Mouse (Mus musculus) lung, postnatal 25 days (tissue): ENCODE measurements around the gene Lgals3bp.
"Not testable (repeated sequence)": the region's sequence is repeated elsewhere in the genome, so short reads cannot be mapped to it uniquely, and the experiment has no call there.

Experiments used
- DNase-seq: peaks from one replicate; pipeline ENCODE4 v3.0.0; 2022; ENCODE audit warnings: low spot score

Gene Lgals3bp

DNA sequence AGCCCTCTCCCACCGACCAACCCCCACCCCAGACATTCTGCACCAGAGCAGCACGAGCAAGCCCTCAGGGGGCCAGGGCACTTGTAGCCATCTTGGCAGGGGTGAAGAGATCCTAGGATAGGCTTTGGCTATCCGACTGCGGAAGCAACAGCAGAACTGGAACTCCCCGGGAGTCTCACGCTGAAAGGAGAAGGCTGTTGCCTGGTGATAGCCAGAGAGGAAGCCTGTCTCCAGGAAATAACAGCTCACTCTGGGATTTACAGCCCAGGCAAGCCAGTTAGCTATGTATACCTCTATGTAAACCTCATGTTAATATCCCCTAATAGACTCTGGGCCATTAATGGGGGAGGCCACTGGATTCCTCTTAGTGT is 1.3 kb downstream of the Lgals3bp start:
- peak; percentile 51 for DNase-seq

GRCm38 (mm10) chr11:118399891-118400565 is 1.9 kb downstream of the Lgals3bp start:
- no peak for DNase-seq

DNA sequence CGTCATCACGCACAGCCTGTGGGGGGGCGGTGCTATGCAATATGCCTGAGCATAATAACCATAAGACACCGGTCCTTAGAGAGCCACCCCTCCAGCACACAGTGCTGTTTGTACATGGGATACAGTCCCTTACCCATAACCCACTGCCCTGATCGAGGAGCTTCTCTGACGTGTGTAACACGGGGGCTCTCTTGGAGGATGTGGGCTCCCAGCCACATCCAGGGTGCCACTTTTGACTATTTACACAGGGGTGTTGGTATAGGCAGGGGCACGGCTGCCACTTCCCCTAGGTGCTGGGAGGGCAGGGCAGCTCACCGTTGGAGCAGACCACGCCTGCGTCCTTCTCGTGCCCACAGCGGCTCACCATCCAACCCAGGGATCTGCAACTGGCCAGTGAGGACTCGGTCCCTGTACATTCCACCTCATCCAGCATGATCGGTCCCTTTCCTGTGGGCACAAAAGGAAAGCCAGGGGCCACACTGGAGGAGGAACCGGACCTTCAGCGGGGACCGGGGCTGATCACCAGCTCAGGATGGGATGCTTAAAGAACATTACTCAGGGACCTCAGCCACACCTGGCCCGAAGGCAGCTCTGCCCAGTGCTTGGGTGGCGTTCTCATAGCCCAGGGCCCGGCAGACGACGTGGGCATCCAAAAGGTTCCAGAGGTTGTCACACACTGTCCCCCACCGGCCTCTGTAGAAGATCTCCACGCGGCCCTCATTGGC is 3.9 kb downstream of the Lgals3bp start:
- DNase-seq, result no peak

GRCm38 (mm10) chr11:118394538-118394937 is 7.4 kb downstream of the Lgals3bp start:
- DNase-seq, result no peak

GRCm38 (mm10) chr11:118393991-118394390 is 7.9 kb downstream of the Lgals3bp start:
- DNase-seq, result no peak

GRCm38 (mm10) chr11:118387816-118388215 is 14.1 kb downstream of the Lgals3bp start:
- DNase-seq, result not testable (repeated sequence)

DNA sequence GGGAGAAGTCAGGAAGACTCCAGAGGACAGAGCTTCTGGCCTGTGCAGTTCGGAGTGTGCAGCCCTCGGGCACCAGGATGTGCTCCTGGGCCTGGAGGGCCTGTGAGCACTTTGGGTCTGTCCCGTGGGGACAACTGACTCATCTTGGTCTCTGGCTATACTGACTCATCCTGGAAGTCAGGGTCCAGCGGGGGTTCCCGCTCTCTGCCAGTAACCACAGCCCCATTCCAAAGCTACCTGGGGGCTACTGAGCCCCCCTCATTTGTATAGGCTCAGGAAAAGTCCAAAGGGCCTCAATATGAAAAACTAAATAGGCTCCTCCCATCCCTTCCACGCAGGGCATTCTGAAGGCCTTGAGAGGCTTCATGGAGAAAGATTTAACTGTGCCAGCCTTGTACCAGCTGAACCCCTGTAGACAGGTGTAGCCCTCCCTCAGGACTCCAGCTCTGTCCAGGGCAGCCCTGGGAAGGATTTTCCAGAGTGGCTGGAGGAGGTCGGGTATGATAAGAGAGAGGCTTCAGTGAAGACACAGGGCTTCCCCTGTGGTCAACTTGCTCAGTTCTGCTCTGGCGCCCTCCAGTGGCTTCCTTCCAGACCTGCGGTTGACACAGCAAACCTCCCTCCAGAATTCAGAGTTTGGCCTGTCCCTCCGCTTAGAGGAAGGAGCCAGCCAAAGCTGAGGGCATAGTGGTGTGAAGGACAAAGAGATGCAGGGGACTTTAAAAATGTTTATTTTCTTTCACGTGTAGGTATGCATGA is 22.5 kb downstream of the Lgals3bp start:
- DNase-seq, result peak; percentile 89

DNA sequence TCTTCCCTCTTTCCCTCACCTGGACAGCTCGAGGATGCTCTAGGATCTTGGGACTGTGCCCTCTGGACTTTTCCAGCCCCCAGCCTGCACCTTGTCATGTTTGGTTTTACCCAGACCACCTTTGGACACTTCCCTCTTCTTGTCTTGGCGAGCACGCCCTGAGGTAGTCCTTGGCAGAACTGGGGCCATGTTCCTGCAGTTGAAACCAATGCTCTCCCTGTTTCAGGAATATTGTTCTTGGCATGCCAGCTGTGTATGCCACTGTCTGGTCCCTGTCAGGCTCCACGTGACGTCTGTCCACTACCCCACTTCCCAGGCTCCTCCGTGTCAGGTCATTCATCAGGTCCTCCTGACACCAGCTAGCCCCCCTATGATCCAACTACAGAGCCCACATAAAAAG is 23.2 kb downstream of the Lgals3bp start:
- DNase-seq, result no peak

GRCm38 (mm10) chr11:118376323-118376722 is 25.6 kb downstream of the Lgals3bp start:
- not testable (repeated sequence) for DNase-seq

DNA sequence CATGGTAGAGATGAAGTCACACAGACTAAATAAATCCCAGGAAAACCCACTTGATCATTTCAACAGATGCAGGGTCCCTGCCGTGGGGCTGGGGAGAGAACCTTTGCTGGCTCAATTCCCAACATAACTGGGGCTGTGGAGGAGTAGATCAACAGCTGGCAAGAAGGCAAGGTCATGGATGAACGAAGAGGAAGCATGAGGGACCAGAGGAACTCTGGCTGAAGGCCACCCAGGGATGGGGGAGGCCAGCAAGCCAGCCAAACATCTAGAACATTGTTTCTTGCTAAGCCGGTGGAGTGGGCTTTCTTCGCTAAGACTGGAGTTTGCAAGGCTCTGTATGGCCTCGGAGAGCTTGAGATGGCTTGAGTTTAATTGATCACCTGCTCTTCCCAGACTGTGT is 26.0 kb downstream of the Lgals3bp start:
- DNase-seq, result no peak

GRCm38 (mm10) chr11:118375461-118375860 is 26.4 kb downstream of the Lgals3bp start:
- no peak for DNase-seq

DNA sequence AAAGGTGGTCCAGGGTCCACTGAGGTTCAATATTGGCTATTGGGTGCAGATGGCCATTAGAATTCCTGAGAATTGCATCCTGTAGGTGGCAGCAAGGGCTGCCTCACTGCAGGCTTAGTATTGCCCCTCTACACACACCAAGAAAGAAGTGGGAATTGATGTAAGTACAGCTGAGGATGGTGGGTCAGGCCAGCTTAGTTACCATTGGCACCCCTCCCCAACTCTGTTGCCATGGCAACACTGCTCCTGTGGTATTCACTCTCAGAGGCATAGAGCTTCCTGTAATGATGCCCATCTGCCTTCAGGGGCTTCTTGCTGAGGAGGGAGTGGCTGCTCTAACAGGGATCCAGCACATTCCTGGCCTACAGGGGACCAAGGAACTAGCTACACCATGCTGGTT is 26.9 kb downstream of the Lgals3bp start:
- no peak for DNase-seq

DNA sequence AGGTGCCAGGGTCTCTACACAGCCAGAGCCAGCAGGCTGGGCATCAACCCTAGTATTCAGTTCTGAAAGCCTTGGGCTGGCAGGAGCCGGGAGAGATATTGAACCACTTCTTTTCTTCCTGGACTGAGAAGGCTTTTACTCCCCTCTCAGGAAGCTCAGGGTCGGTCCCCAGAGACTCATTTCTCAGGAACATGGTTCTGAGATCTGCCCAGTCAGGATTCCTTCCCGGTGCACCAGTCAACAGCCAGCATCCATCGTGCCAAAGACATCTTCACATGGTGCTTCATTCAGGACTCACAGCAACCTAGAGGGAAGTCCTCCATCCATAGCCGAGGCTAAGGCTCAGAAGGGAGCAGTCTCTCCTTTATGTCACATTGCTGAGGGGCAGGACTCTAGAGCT is 27.4 kb downstream of the Lgals3bp start:
- no peak for DNase-seq

DNA sequence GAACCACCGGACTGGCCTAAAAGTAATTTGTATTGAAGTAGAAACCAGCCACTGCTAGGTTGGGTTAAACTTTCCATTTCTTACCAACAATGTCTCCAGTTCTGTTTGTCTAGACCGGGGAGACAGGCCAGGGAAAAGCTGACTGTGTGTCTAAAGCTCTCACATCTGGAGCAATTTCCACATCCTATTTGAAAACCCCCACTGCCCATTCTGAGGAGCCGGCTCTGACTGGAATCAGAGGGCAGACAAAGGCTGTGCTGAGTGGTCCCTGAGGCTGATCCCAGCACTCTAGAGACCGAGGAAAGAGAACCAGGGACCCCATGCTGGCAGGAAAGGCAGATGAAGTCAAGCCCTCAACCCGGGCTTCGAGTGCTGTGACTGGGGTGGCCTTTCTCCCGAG is 29.3 kb downstream of the Lgals3bp start:
- no peak for DNase-seq

- DNase-seq, result no peak
Measured at GRCm38 (mm10) chr11:118371876-118372275, 30.0 kb downstream of the Lgals3bp start.

DNA sequence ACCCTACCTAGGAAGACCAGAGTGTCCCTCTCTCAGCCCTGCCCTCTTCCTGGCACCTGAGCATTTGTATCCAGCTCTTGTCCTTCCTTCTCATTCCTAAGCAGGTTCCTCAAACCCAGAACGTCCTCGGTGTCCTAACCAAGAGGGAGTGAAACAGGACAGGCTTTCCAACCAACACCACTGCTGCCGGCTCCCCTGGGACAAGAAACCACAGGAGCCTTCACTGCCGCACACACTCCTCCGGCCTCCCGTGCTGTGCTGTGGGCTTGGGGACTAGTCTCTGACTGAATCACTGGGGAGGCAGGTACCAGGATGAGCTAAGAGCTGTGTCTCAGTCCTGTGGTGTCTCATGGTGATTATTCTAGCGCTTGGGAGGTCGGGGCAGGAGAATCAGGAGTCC is 32.2 kb downstream of the Lgals3bp start:
- DNase-seq, result no peak

DNA sequence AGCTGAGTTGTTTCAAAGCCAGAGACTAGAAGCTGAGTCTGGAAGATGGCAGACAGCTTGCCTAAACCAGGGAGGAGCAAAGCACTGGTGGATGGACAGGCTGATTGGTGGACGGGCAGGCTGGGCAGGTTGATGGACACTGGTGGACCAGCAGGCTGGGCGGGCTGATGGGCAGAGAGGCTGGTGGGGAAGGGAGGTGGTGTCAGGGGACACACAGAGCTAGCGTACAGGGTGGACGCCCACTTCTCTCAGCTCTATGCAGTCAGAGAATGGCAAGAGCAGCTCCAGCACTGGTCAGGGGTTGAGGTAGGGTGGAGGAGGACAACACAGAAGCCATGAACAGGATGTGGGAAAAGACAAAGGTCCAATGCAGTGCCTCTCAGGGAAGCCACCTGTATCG is 32.6 kb downstream of the Lgals3bp start:
- no peak for DNase-seq

DNA sequence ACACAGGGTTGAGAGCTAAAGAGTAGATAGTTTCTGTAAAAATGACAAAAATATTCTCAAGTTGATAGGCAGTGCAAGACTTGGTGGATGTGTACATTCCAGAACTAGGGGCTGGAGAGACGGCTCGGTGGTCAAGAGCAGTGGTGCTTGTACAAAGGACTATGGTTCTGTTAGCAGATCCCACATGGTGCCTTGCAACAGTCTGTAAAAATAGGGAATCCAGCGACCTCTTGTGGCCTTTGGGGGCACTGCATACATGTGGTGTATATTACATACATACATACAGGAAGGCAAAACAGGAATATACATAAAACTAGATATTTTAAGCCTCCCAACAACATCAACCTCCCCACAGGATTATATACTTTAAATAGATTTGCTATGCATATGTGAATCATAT is 33.6 kb downstream of the Lgals3bp start:
- DNase-seq, result no peak

- DNase-seq, result no peak
Measured at GRCm38 (mm10) chr11:118366559-118366958, 35.3 kb downstream of the Lgals3bp start.

DNA sequence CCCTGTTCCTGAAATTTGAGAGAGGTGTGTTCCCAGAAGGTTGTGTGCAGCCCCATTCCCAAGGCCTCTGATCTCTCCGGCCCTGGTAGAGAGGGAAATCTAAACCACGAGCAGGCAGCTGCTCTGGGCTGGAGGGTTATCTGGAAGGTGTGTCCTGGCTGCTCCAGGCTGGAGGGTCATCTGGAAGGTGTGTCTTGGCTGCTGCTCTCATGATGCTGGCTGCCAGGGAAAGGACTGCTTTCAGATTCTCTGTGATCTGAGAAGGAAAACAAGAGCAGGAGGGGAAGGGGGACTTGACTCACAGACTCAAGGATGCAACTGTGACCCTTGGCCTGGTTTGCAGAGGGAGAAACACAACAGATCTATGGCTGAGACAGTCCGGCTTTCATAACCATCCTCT is 35.8 kb downstream of the Lgals3bp start:
- DNase-seq, result no peak

DNA sequence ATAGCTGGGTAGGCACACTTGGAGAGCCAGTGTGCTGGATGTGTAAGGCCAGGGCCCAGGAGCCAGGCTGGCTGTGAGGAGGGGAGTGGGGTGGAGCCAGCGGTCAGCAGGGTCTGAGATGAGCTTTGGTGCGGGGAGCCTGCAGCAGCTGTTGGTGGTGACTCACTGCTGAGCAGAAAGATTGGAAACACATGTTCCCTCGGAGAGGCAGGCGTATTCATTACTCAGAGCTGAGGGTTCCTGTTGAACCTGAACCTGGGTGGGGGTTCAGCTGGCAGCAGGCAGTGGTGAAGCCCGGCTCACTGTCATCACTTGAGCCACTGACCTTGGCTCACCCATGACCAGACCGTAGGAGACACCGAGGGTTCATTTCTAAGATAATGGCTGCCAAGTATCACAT is 36.7 kb downstream of the Lgals3bp start:
- DNase-seq, result no peak

DNA sequence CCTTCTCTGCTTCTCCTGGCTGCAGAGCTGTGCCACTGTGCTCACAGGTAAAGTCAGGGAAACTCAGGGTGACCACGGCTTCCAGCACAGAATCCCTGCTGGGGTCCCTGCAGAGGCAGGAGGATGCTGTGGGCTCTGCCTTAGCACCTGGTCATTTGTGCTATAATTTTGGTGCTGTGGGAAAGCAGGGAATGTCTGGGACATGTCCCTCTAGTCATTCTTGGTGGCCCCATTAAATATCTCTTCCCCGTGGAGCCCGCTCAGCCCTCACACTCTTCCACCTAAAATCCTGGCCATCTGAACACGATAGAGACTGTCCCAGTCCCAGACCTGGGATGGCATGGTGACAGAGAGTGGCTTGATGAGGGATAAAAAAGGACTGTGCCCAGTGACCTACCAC is 37.9 kb downstream of the Lgals3bp start:
- no peak for DNase-seq

- peak; percentile 81 for DNase-seq
Measured at GRCm38 (mm10) chr11:118362971-118363518, 38.8 kb downstream of the Lgals3bp start.
